Mouse (Mus musculus) left cerebral cortex, adult 2 months (tissue): ENCODE data around the gene Atp6v0e2. TPM values are rescaled to one million over a fixed set of nuclear protein-coding genes. Genes with fewer than 3 reads are reported as not detected.

ENCODE experiments used
- DNase-seq, 2 experiments: peaks; one replicate each; pipeline ENCODE4 v3.0.0; 2021 to 2022; ENCODE audit warnings: low spot score in 2 of 2, mixed read lengths in 1 of 2; ENCODE audit errors: extremely low spot score in 1 of 2
- H3K27ac ChIP-seq: fragments of 200-600 bp; 2 replicates; pipeline ENCODE4 v1.8.1; 2022
- H3K4me3 ChIP-seq: fragments of 200-600 bp; 2 replicates; pipeline ENCODE4 v1.8.1; 2022
- CTCF ChIP-seq: fragments of 200-600 bp; IDR thresholded peaks from 2 replicates; pipeline ENCODE4 v1.8.1; 2022; ENCODE audit warnings: antibody characterized with exemption, mild to moderate bottlenecking, moderate library complexity
- intact Hi-C: fragments of 180-260 bp; cut with DNase I; formaldehyde crosslinking; loops from one replicate; pipeline ENCODE4 v1.15.1; 2025
- total RNA-seq, 2 experiments: library from RNA; stranded (reverse); gene quantifications; 2 replicates each; pipeline ENCODE4 v1.2.3; 2021

Gene Atp6v0e2
- total RNA-seq, 2 experiments from 2014 or later: 411 to 422 TPM

GRCm38 (mm10) chr6:48589194-48589750 lies 51.9 kb downstream of the Atp6v0e2 start, which contains the start of gene Gm45021:
Gene Gm45021 (plus strand): TSS chr6:48589610.
- H3K27ac ChIP-seq: 0 out of 2 replicates have a peak within 1 kb of the TSS, but pooled peaks have one; percentile 17
- DNase-seq: no peak
- no peak for TF ChIP-seq CTCF
- H3K4me3 ChIP-seq: no peak within 1 kb of the TSS
- intact Hi-C loops: no loop called here

Other genes starting within 250 kb of the Atp6v0e2 start
- gene Krba1, start 142.0 kb upstream of the Atp6v0e2 start, total RNA-seq: 10 to 100 TPM; 52.7 to 53.1 TPM
- gene Zfp467, start 91.8 kb upstream of the Atp6v0e2 start, total RNA-seq: 10 to 100 TPM; 22.5 to 23.8 TPM
- gene Sspo, start 89.4 kb upstream of the Atp6v0e2 start, total RNA-seq: 1 to 10 TPM in 1 of 2 experiments, under 1 TPM in 1; 0.56 to 1.5 TPM
- gene Lrrc61, start 17.2 kb downstream of the Atp6v0e2 start, total RNA-seq: 10 to 100 TPM; 35.8 to 36.8 TPM
- gene Rarres2, start 35.2 kb downstream of the Atp6v0e2 start, total RNA-seq: 10 to 100 TPM; 12.3 to 12.8 TPM
- gene Gm45021, start 52.0 kb downstream of the Atp6v0e2 start, total RNA-seq: not detected
- 10 to 100 TPM; 56.5 to 58.0 TPM for gene Repin1, start 56.3 kb downstream of the Atp6v0e2 start, total RNA-seq
- gene Gm44965, start 56.3 kb downstream of the Atp6v0e2 start, total RNA-seq: not detected
- gene Zfp775, start 64.4 kb downstream of the Atp6v0e2 start, total RNA-seq: 1 to 10 TPM; 6.3 to 8.3 TPM
- 10 to 100 TPM; 14.9 to 17.1 TPM for gene AI854703, start 89.1 kb downstream of the Atp6v0e2 start, total RNA-seq
- under 1 TPM; 0.77 to 0.81 TPM for gene Gimap8, start 109.6 kb downstream of the Atp6v0e2 start, total RNA-seq
- under 1 TPM; 0.57 to 0.75 TPM for gene Gimap9, start 138.5 kb downstream of the Atp6v0e2 start, total RNA-seq
- gene Gimap4, start 146.9 kb downstream of the Atp6v0e2 start, total RNA-seq: under 1 TPM in 1 of 2 experiments, not detected in 1; 0.33 TPM
- 1 to 10 TPM; 4.9 to 5.1 TPM for gene Gimap6, start 170.6 kb downstream of the Atp6v0e2 start, total RNA-seq
- 1 to 10 TPM in 1 of 2 experiments, not detected in 1; 1.9 TPM for gene Gm28053, start 181.0 kb downstream of the Atp6v0e2 start, total RNA-seq
- not detected for gene Gimap7, start 181.0 kb downstream of the Atp6v0e2 start, total RNA-seq
- 1 to 10 TPM; 1.5 to 3.9 TPM for gene Gimap1, start 201.4 kb downstream of the Atp6v0e2 start, total RNA-seq
- gene Gimap5, start 208.6 kb downstream of the Atp6v0e2 start, total RNA-seq: 1 to 10 TPM in 1 of 2 experiments, under 1 TPM in 1; 0.81 to 2.1 TPM
- not detected for gene Gimap3, start 233.2 kb downstream of the Atp6v0e2 start, total RNA-seq